Mouse (Mus musculus): ENCODE measurements at regions not wholly inside any gene's neighbourhood (a gene's known extent, or its start where the extent isn't known, plus 50 kb on each side); places are given as distances from the start of the nearest gene placed in this dataset.

DNA sequence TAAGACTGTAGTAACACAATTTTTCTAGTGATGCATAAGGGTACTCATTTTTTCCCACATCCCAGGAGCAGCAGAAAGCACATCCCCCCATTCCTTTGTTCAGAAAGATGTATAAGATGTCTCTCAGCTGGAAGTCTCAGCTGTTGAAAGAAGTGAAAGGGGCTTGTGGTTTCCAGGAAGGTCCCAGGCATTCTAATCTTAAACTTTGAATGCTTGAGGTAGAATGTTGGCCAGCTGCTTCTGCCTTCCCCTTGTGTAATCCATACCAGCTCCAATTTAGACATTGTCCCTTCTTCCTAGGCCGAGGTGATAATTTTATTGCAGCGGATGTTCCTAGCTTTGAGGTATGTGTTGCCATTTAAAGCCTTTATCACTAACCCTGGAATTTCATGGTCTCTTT, 272.8 kb downstream of the Tbx15 start:
- Histone ChIP-seq H3K9ac (replicated peaks; ENCODE audit: low read length, poor library complexity, severe bottlenecking) (no peak overlapping the region), H3K9me3 (ENCODE audit: low read length) (no peaks in the 10 kb centered on the region), H3K4me3 (ENCODE audit: low read depth, low read length) (no peak overlapping the region), H3K4me1 (ENCODE audit: insufficient read depth, low read length) (no peaks in the 10 kb centered on the region), H3K27ac (ENCODE audit: low read depth, low read length) (no peak overlapping the region), H3K36me3 (ENCODE audit: insufficient read depth, low read length) (no peaks in the 10 kb centered on the region), H3K27me3 (ENCODE audit: insufficient read depth, low read length) (no peaks in the 10 kb centered on the region), H3K4me2 (ENCODE audit: low read depth, low read length, poor library complexity, severe bottlenecking) (no peak overlapping the region)
- ATAC-seq (ENCODE audit: low FRiP score), result no peak
- TF ChIP-seq CTCF (IDR thresholded peaks at IDR 0.05), result no peak
- DNase-seq (ENCODE audit: low spot score), result no peak
- WGBS, result 70% methylated on average over 2 of the region's 2 CpGs

DNA sequence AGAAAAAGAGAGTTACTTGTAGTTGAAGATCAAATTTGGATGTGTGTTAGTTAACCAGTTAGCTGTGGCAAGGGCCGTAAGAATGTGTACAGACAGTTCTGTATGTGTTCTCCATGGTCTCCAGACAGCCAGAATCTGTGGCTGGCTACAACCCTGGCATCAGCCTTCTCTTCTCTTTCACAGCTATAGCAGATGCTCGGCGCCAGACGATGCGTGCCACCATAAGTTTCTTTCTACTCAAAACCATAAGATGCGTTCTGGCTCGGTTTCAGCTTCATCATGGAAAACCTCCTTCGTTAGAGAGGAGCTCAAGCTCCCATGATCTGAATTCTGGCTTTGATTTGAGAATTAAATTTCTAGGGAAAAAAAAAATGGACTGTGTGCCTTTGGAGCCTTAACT, 275.6 kb downstream of the Tbx15 start:
- Histone ChIP-seq H3K4me3 (ENCODE audit: low read depth, low read length) (no peak overlapping the region), H3K27me3 (ENCODE audit: insufficient read depth, low read length) (no peaks in the 10 kb centered on the region), H3K4me2 (ENCODE audit: low read depth, low read length, poor library complexity, severe bottlenecking) (no peak overlapping the region), H3K9me3 (ENCODE audit: low read length) (no peaks in the 10 kb centered on the region), H3K4me1 (ENCODE audit: insufficient read depth, low read length) (no peaks in the 10 kb centered on the region), H3K36me3 (ENCODE audit: insufficient read depth, low read length) (no peaks in the 10 kb centered on the region), H3K27ac (ENCODE audit: low read depth, low read length) (no peak overlapping the region), H3K9ac (replicated peaks; ENCODE audit: low read length, poor library complexity, severe bottlenecking) (no peak overlapping the region)
- ATAC-seq (ENCODE audit: low FRiP score) (no peak), DNase-seq (ENCODE audit: low spot score) (no peak)
- WGBS, result 94% methylated on average over 8 of the region's 8 CpGs
- TF ChIP-seq CTCF (IDR thresholded peaks at IDR 0.05), result no peak

DNA sequence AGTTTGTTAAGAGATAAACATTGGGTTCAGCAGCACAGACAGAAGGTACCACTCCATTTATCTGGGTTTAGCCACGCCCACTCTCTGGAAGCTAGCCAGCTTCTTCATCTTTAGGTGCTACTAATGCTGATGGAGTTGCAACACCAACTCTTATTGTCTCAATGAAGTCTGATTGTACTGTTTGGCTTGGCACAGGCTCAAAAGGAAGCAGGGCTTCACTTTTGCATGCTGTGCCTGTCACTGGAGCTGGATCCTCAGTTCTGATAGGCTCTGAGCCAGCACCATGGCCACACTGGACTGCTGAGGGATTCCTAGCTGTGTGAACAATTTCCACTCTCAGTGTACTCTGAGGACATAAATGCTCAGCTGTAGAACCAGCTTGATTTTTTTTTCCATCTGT, 320.7 kb downstream of the Tbx15 start:
- no peaks in the 10 kb centered on the region for H3K36me3 ChIP-seq (ENCODE audit: insufficient read depth, low read length)
- 68% methylated on average over 1 of the region's 1 CpGs for WGBS
- H3K27ac ChIP-seq (ENCODE audit: low read depth, low read length), result no peak overlapping the region
- no peak overlapping the region for H3K9ac ChIP-seq (replicated peaks; ENCODE audit: low read length, poor library complexity, severe bottlenecking)
- no peak overlapping the region for H3K4me3 ChIP-seq (ENCODE audit: low read depth, low read length)
- H3K4me2 ChIP-seq (ENCODE audit: low read depth, low read length, poor library complexity, severe bottlenecking), result no peak overlapping the region
- DNase-seq (ENCODE audit: low spot score) (no peak), ATAC-seq (ENCODE audit: low FRiP score) (no peak)
- no peak for TF ChIP-seq CTCF (IDR thresholded peaks at IDR 0.05)
- no peaks in the 10 kb centered on the region for H3K27me3 ChIP-seq (ENCODE audit: insufficient read depth, low read length)
- no peaks in the 10 kb centered on the region for H3K4me1 ChIP-seq (ENCODE audit: insufficient read depth, low read length)
- H3K9me3 ChIP-seq (ENCODE audit: low read length), result no peaks in the 10 kb centered on the region

DNA sequence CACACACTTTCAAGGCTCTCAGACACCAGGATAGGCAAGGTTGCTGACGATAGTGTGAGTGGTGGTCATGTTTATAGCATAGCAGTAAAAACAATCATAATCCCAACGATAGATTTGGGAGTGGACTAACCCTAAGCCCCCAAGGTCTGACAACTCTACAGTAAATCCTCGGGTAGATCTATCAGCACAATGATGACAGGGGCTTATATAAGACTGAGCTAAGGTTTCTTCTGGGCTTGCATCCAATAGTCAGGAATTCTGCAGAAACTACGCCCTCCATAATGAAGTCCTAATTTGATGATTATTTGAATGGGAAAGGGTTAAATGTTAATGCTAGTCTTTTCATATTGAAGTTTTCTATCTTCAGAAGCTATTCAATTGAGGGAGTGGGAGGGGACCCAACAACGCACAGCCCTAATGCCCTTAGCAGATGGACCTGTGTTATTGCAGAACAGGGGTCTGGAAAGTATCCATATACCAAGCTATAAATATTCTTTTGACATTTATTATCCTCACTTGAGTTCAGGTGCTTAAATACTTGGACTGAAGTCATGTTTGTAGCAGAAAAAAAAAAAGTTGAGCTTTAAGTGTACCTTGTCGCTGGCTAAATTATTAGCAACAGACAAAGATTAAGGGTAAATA, 311.8 kb upstream of the Spag17 start:
- Histone ChIP-seq H3K36me3 (ENCODE audit: insufficient read depth, low read length) (no peaks in the 10 kb centered on the region), H3K4me2 (ENCODE audit: low read depth, low read length, poor library complexity, severe bottlenecking) (no peak overlapping the region), H3K4me3 (ENCODE audit: low read depth, low read length) (no peak overlapping the region), H3K4me1 (ENCODE audit: insufficient read depth, low read length) (no peaks in the 10 kb centered on the region), H3K27me3 (ENCODE audit: insufficient read depth, low read length) (no peaks in the 10 kb centered on the region), H3K9ac (replicated peaks; ENCODE audit: low read length, poor library complexity, severe bottlenecking) (no peak overlapping the region), H3K27ac (ENCODE audit: low read depth, low read length) (no peak overlapping the region), H3K9me3 (ENCODE audit: low read length) (no peaks in the 10 kb centered on the region)
- ATAC-seq (ENCODE audit: low FRiP score) (no peak), DNase-seq (ENCODE audit: low spot score) (no peak)
- no peak for TF ChIP-seq CTCF (IDR thresholded peaks at IDR 0.05)
- 82% methylated on average over 6 of the region's 6 CpGs for WGBS

DNA sequence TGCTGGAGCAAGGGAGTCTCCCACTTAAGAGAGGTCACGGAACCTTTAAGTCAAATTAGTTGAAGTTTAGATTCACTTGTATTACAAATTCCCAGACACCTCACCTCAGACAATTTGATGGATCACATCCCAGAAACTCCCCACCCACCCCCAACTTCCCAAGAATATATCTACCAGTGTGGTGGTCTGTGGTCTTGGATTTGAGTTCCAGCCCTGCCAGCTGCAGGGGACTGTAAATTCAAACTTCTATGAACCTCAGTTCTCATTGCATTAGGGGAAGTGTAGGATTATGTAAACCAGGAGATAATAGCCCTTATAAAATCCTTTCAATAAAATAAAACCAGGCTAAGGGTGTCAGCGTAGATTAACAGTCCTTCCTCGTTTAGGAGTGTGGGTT, 311.2 kb upstream of the Spag17 start:
- H3K4me3 ChIP-seq (ENCODE audit: low read depth, low read length), result no peak overlapping the region
- H3K27me3 ChIP-seq (ENCODE audit: insufficient read depth, low read length), result no peaks in the 10 kb centered on the region
- no peak for DNase-seq (ENCODE audit: low spot score)
- TF ChIP-seq CTCF (IDR thresholded peaks at IDR 0.05), result no peak
- no peak overlapping the region for H3K4me2 ChIP-seq (ENCODE audit: low read depth, low read length, poor library complexity, severe bottlenecking)
- no peaks in the 10 kb centered on the region for H3K4me1 ChIP-seq (ENCODE audit: insufficient read depth, low read length)
- no peak overlapping the region for H3K27ac ChIP-seq (ENCODE audit: low read depth, low read length)
- no peak overlapping the region for H3K9ac ChIP-seq (replicated peaks; ENCODE audit: low read length, poor library complexity, severe bottlenecking)
- WGBS, result 82% methylated on average over 3 of the region's 3 CpGs
- no peaks in the 10 kb centered on the region for H3K36me3 ChIP-seq (ENCODE audit: insufficient read depth, low read length)
- ATAC-seq (ENCODE audit: low FRiP score), result no peak
- no peaks in the 10 kb centered on the region for H3K9me3 ChIP-seq (ENCODE audit: low read length)

DNA sequence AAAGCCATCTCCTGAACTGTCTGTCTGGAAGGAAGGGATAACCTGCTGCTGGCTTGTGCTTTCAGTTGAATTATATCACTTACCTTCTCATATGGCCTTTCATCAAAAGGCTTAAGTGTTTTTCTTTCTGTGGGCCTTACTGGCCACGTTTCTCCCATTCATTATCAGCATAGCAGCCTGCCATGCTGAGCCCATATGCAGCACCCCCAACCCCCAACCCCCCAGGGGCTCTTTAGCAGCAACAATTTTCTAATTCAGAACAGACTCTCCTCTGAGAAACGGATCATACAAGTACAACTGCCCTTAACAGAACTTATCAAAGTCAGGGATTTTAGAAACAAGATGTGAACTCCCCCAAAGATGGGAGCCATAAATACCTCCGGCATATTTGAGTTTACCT, 282.5 kb upstream of the Spag17 start:
- no peak overlapping the region for H3K4me2 ChIP-seq (ENCODE audit: low read depth, low read length, poor library complexity, severe bottlenecking)
- no peaks in the 10 kb centered on the region for H3K36me3 ChIP-seq (ENCODE audit: insufficient read depth, low read length)
- H3K9me3 ChIP-seq (ENCODE audit: low read length), result no peaks in the 10 kb centered on the region
- no peak overlapping the region for H3K27ac ChIP-seq (ENCODE audit: low read depth, low read length)
- H3K4me3 ChIP-seq (ENCODE audit: low read depth, low read length), result no peak overlapping the region
- no peaks in the 10 kb centered on the region for H3K27me3 ChIP-seq (ENCODE audit: insufficient read depth, low read length)
- no peaks in the 10 kb centered on the region for H3K4me1 ChIP-seq (ENCODE audit: insufficient read depth, low read length)
- DNase-seq (ENCODE audit: low spot score) (no peak), ATAC-seq (ENCODE audit: low FRiP score) (no peak)
- no peak overlapping the region for H3K9ac ChIP-seq (replicated peaks; ENCODE audit: low read length, poor library complexity, severe bottlenecking)
- no peak for TF ChIP-seq CTCF (IDR thresholded peaks at IDR 0.05)
- WGBS, result 51% methylated on average over 3 of the region's 3 CpGs
